Mouse (Mus musculus) hindbrain, embryonic 16.5 days (tissue): ENCODE data around the gene Cdkl5. TPM values are rescaled to one million over a fixed set of nuclear protein-coding genes. Genes with fewer than 3 reads are reported as not detected.
"Not testable (repeated sequence)": the region's sequence is repeated elsewhere in the genome, so short reads cannot be mapped to it uniquely, and the experiment has no call there.

Experiments
- ATAC-seq: fragments of 200-750 bp; cut with Nextera tagmentation; 2 replicates; pipeline ENCODE4 v1.8.0; 2017; ENCODE audit warnings: moderate TSS enrichment, moderate library complexity
- H3K27ac ChIP-seq: fragments of 300-500 bp; sonication (generic); 2 replicates; pipeline ENCODE4 v1.5.1; 2014; ENCODE audit warnings: low read depth, mild to moderate bottlenecking, control low read depth, low read length, moderate library complexity
- H3K27me3 ChIP-seq: fragments of 300-500 bp; sonication (generic); replicated peaks from 2 replicates; pipeline ENCODE4 v1.6.1; 2014; ENCODE audit warnings: low read length; ENCODE audit not compliant: control insufficient read depth, insufficient read depth
- H3K36me3 ChIP-seq: fragments of 300-500 bp; sonication (generic); 2 replicates; pipeline ENCODE4 v1.6.1; 2014; ENCODE audit warnings: mild to moderate bottlenecking, low read length, moderate library complexity, mixed read lengths; ENCODE audit not compliant: control insufficient read depth, insufficient read depth
- H3K4me1 ChIP-seq: fragments of 300-500 bp; sonication (generic); 2 replicates; pipeline ENCODE4 v1.6.1; 2014; ENCODE audit warnings: low read depth, low read length; ENCODE audit not compliant: control insufficient read depth, insufficient read depth
- H3K4me2 ChIP-seq: fragments of 300-500 bp; sonication (generic); 2 replicates; pipeline ENCODE4 v1.6.1; 2014; ENCODE audit warnings: mild to moderate bottlenecking, low read length, control low read depth, moderate library complexity
- H3K4me3 ChIP-seq: fragments of 300-500 bp; sonication (generic); 2 replicates; pipeline ENCODE4 v1.5.1; 2014; ENCODE audit warnings: mild to moderate bottlenecking, low read length, control low read depth, moderate library complexity
- H3K9ac ChIP-seq: fragments of 300-500 bp; sonication (generic); 2 replicates; pipeline ENCODE4 v1.6.1; 2014; ENCODE audit warnings: low read depth, mild to moderate bottlenecking, control low read depth, low read length, moderate library complexity
- H3K9me3 ChIP-seq: fragments of 300-500 bp; sonication (generic); 2 replicates; pipeline ENCODE4 v1.6.1; 2014; ENCODE audit warnings: mild to moderate bottlenecking, low read length, moderate library complexity; ENCODE audit not compliant: control insufficient read depth
- WGBS: fragments of 180-500 bp; shearing (Covaris S2); extraction: QIAGEN DNeasy Blood & Tissue Kit; methylation state at CpG from one replicate; pipeline ENCODE4 v1.1.7; 2014; 5-methylcytosine and 5-hydroxymethylcytosine counted together
- polyA plus RNA-seq: library from polyadenylated mRNA; unstranded; fragments of >200 nt; fragmentation: Nextera tagmentation; extraction: Ambion mirVana; gene quantifications from 2 replicates; pipeline ENCODE4 v1.2.1, GENCODE M21; 2015

Gene Cdkl5
- polyA plus RNA-seq, 1 experiment from 2014 or later, result 4.9 TPM

GRCm38 (mm10) chrX:160773033-160773432 lies 221.5 kb downstream of the Cdkl5 start:
- Histone ChIP-seq H3K4me2 (no peak overlapping the region), H3K27ac (no peak overlapping the region), H3K27me3 (no peaks in the 10 kb centered on the region; the same call in 1 of the 2 replicates), H3K4me3 (no peak overlapping the region), H3K36me3 (no peaks in the 10 kb centered on the region), H3K9ac (no peak overlapping the region), H3K9me3 (no peaks in the 10 kb centered on the region), H3K4me1 (no peaks in the 10 kb centered on the region)
- WGBS, result 18% methylated on average over 1 of the region's 1 CpGs
- no peak for ATAC-seq

- not testable (repeated sequence) for H3K36me3 ChIP-seq, H3K27ac ChIP-seq, ATAC-seq, H3K4me2 ChIP-seq, H3K4me1 ChIP-seq, H3K9me3 ChIP-seq, H3K9ac ChIP-seq, H3K4me3 ChIP-seq, H3K27me3 ChIP-seq
- 81% methylated on average over 5 of the region's 5 CpGs for WGBS
Observed at GRCm38 (mm10) chrX:160769622-160770021, 224.9 kb downstream of the Cdkl5 start.

GRCm38 (mm10) chrX:160767713-160768112 lies 226.8 kb downstream of the Cdkl5 start, which contains the start of gene Rs1:
TSS of gene Rs1 (plus strand) at chrX:160768013.
- H3K9ac ChIP-seq, result no peak within 1 kb of the TSS

DNA sequence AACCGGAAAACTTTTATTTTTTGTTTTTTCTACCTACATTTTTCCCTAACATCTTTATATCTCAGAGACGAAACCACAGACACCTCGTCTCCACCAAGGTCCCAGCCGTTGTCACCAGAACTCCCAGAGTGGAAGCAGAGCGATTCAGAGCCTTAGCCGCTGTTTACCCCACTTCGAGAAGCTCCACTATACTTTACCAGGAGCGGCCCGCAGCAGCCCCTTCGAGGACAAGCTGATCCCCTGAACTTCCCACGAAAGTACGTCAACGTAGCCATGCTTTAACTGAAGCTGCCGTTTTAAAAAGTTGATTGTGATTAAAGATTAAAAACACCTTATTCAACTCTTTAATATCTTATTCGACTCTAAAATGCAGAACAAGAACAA lies 228.3 kb downstream of the Cdkl5 start:
- Histone ChIP-seq H3K4me2 (peak overlapping the region; percentile 48), H3K27me3 (peaks cover 2% of the 10 kb centered on the region; the same call in 1 of the 2 replicates), H3K9me3 (no peaks in the 10 kb centered on the region), H3K4me3 (peak overlapping the region; percentile 52), H3K4me1 (no peaks in the 10 kb centered on the region), H3K36me3 (no peaks in the 10 kb centered on the region), H3K9ac (no peak overlapping the region), H3K27ac (no peak overlapping the region)
- ATAC-seq, result peak; percentile 93
- 27% methylated on average over 15 of the region's 15 CpGs for WGBS

More at GRCm38 (mm10) chrX:160767713-160768112, 226.8 kb downstream of the Cdkl5 start, which contains the start of gene Rs1:
- Histone ChIP-seq H3K27me3 (peaks cover 2% of the 10 kb centered on the region; the same call in 1 of the 2 replicates), H3K36me3 (no peaks in the 10 kb centered on the region), H3K4me2 (peak within 1 kb of the TSS; percentile 48), H3K4me3 (peak within 1 kb of the TSS; percentile 52), H3K9me3 (no peaks in the 10 kb centered on the region), H3K27ac (no peak within 1 kb of the TSS), H3K4me1 (no peaks in the 10 kb centered on the region)
- 89% methylated on average over 2 of the region's 2 CpGs for WGBS
- no peak for ATAC-seq

DNA sequence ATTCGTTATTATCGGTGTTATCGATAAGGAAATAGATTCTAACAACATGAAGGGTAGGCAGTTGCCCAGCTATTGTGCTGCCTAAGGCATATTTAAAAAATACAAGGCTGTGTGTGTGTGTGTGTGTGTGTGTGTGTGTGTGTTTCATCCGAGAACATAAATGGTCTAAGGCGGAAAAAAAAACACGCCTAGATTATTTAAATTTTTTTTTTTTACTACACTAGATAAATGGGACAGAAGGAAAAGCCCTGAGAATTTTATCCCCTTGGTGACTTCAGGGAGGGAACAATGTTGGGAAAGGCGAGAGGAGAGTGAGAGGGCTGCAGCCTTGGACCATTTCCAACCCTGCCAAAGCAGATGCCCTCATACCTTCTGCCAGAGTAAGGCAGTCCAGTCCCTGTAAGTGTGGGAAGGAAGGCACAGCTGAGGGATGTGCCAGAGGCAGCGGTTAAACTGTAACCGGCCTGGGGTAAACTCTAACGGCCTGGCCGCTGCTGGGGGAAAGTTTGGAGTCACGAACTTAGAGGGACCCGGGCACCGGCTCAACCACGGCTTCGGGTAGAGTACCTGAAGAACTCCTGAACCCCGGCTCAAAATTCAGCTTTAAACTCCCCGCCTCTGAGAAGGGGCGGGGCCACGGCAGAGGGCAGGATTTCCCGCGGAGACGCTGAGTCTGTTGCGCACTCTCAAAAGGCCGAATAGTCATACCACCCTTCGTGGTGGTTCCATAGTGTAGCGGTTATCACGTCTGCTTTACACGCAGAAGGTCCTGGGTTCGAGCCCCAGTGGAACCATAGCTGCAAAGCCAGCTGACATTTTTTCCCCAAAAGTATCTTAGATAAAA lies 228.9 kb downstream of the Cdkl5 start:
- Histone ChIP-seq H3K4me2 (peak overlapping the region; percentile 53), H3K36me3 (no peaks in the 10 kb centered on the region), H3K9me3 (no peaks in the 10 kb centered on the region), H3K4me1 (no peaks in the 10 kb centered on the region), H3K4me3 (peak overlapping the region; percentile 52), H3K27ac (no peak overlapping the region), H3K9ac (no peak overlapping the region; the same call in 1 of the 2 replicates), H3K27me3 (peaks cover 2% of the 10 kb centered on the region; the same call in 1 of the 2 replicates)
- ATAC-seq, result peak; percentile 98
- WGBS, result 37% methylated on average over 29 of the region's 30 CpGs

DNA sequence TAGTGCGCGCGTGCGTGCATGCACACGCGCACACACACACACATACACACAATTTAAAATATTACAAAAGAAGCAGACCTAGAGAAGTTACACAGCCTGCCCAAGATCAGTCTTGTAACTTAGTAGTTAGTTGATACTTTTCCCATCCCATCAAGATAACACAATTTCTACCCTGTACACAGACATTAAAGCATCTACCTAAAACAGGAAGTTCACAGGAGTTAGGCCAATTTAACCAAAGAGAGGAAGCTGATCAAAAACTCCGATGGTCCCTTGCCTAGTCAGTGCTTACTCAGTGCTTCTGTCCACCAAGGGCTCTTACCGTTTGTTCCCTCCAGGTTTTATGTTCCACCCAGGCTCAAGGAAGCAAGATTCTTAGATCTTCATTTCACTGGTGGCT lies 243.7 kb downstream of the Cdkl5 start:
- Histone ChIP-seq H3K9ac (no peak overlapping the region), H3K27me3 (no peaks in the 10 kb centered on the region; the same call in 1 of the 2 replicates), H3K27ac (no peak overlapping the region), H3K4me1 (no peaks in the 10 kb centered on the region), H3K9me3 (no peaks in the 10 kb centered on the region), H3K4me2 (no peak overlapping the region), H3K4me3 (no peak overlapping the region), H3K36me3 (no peaks in the 10 kb centered on the region)
- ATAC-seq, result no peak
- WGBS, result 95% methylated on average over 8 of the region's 8 CpGs

GRCm38 (mm10) chrX:160748653-160749052 lies 245.9 kb downstream of the Cdkl5 start:
- Histone ChIP-seq H3K9me3 (no peaks in the 10 kb centered on the region), H3K27ac (no peak overlapping the region), H3K9ac (no peak overlapping the region), H3K4me3 (no peak overlapping the region), H3K4me2 (no peak overlapping the region), H3K4me1 (no peaks in the 10 kb centered on the region), H3K36me3 (no peaks in the 10 kb centered on the region), H3K27me3 (no peaks in the 10 kb centered on the region)
- ATAC-seq, result no peak
- 93% methylated on average over 1 of the region's 1 CpGs for WGBS

DNA sequence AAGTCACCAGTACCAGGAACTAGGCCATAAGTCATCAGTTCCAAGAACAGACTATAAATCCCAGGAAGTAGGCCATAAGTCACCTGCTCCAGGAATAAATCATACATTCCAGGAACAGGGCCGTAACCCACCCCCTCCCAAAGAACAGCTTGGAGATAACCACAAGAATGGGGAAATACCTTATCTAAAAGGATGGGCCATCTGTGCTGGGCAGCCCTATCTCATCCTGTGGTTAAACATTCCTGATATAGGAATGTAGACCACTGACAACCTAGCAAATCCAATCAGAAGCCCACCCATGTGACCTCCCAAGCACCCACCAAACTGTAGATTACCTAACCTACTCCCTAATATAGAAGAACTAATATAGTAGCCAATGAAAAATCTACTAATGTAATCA lies 249.1 kb downstream of the Cdkl5 start:
- Histone ChIP-seq H3K27ac (no peak overlapping the region), H3K4me1 (no peaks in the 10 kb centered on the region), H3K27me3 (peaks cover 2% of the 10 kb centered on the region; the same call in 1 of the 2 replicates), H3K9me3 (no peaks in the 10 kb centered on the region), H3K4me2 (no peak overlapping the region), H3K36me3 (no peaks in the 10 kb centered on the region), H3K9ac (no peak overlapping the region), H3K4me3 (no peak overlapping the region)
- 82% methylated on average over 1 of the region's 1 CpGs for WGBS
- no peak for ATAC-seq

GRCm38 (mm10) chrX:160735650-160736049 lies 258.9 kb downstream of the Cdkl5 start, which contains the start of gene Ppef1:
TSS of gene Ppef1 (minus strand) at chrX:160735765.
- no peak within 1 kb of the TSS for H3K4me3 ChIP-seq
- 77% methylated on average over 5 of the region's 5 CpGs for WGBS
- H3K9me3 ChIP-seq, result no peaks in the 10 kb centered on the region
- no peaks in the 10 kb centered on the region for H3K4me1 ChIP-seq
- no peak for ATAC-seq
- H3K36me3 ChIP-seq, result no peaks in the 10 kb centered on the region
- no peak within 1 kb of the TSS for H3K4me2 ChIP-seq
- H3K9ac ChIP-seq, result no peak within 1 kb of the TSS
- no peak within 1 kb of the TSS for H3K27ac ChIP-seq
- H3K27me3 ChIP-seq, result peaks cover 6% of the 10 kb centered on the region
